Mouse (Mus musculus): Measurements from ENCODE around the gene Tmem259. TPM values are rescaled to one million over a fixed set of nuclear protein-coding genes. Genes with fewer than 3 reads are reported as not detected.

Tmem259 gene
- polyA plus RNA-seq, 1 experiment from 2014 or later: 37.3 TPM

- 96% methylated on average over 4 of the region's 4 CpGs for WGBS (ENCODE audit: missing documents)
- H3K27ac ChIP-seq: no peak overlapping the region
- no peak overlapping the region for H3K4me3 ChIP-seq (ENCODE audit: inconsistent target)
- 0 out of 2 replicates have a peak, but pooled peaks cover under 1% of the 10 kb centered on the region for H3K79me2 ChIP-seq (ENCODE audit: inconsistent target)
- H3K36me3 ChIP-seq (ENCODE audit: inconsistent target): no peaks in the 10 kb centered on the region; the same call in 1 of the 2 replicates
Observed at GRCm38 (mm10) chr10:79956643-79957154, 27.4 kb downstream of the Tmem259 start.

- Histone ChIP-seq H3K36me3 (ENCODE audit: inconsistent target) (peaks cover 9% of the 10 kb centered on the region; the same call in 1 of the 2 replicates), H3K27ac (no peak overlapping the region), H3K4me3 (ENCODE audit: inconsistent target) (no peak overlapping the region), H3K79me2 (ENCODE audit: inconsistent target) (no peaks in the 10 kb centered on the region)
- WGBS (ENCODE audit: missing documents): 85% methylated on average over 9 of the region's 9 CpGs
Observed at GRCm38 (mm10) chr10:79955691-79956090, 28.4 kb downstream of the Tmem259 start.

- H3K27ac ChIP-seq: no peak overlapping the region
- no peaks in the 10 kb centered on the region for H3K79me2 ChIP-seq (ENCODE audit: inconsistent target)
- 77% methylated on average over 6 of the region's 6 CpGs for WGBS (ENCODE audit: missing documents)
- no peak overlapping the region for H3K4me3 ChIP-seq (ENCODE audit: inconsistent target)
- H3K36me3 ChIP-seq (ENCODE audit: inconsistent target): peaks cover 21% of the 10 kb centered on the region; the same call in 1 of the 2 replicates
Observed at GRCm38 (mm10) chr10:79953946-79954345, 30.2 kb downstream of the Tmem259 start.

DNA sequence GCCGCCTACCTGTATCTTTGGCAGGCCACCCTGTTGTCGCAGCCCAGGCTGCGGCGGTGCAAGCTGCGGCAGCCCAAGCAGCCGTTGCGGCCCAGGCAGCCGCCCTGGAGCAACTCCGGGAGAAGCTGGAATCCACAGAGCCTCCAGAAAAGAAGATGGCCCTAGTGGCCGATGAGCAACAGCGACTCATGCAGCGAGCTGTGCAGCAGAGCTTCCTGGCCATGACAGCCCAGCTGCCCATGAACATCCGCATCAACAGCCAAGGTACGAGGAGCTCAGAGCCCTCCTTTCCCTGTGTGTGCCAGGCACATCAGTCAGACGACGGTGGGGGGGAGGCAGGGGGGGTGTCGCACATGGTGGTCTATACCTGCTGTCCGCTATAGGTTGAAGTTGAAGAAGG lies 33.5 kb downstream of the Tmem259 start:
- Histone ChIP-seq H3K4me3 (ENCODE audit: inconsistent target) (no peak overlapping the region), H3K36me3 (ENCODE audit: inconsistent target) (peaks cover 29% of the 10 kb centered on the region; the same call in 1 of the 2 replicates), H3K27ac (no peak overlapping the region), H3K79me2 (ENCODE audit: inconsistent target) (peaks cover 23% of the 10 kb centered on the region; the same call in 1 of the 2 replicates)
- 94% methylated on average over 16 of the region's 18 CpGs for WGBS (ENCODE audit: missing documents)

DNA sequence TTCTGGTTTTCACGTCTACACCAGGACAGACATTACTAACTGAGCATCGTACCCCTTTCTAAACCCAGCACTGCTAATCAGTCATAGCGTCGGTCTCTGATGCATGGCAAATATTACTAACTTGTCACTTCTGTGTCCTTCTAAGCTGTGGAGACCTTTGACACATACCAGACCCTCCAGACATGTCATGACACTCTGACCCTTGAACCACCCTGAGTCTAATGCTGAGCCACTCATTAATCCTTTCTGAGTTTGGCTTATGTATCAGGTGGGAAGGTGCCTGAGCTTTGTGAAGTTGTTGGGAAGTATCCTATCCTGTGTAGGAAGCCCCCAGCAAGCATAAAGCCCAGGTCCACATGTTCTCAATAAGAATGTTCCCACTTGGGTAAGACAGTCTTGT lies 34.3 kb downstream of the Tmem259 start:
- H3K36me3 ChIP-seq (ENCODE audit: inconsistent target): peaks cover 29% of the 10 kb centered on the region; the same call in 1 of the 2 replicates
- no peak overlapping the region for H3K4me3 ChIP-seq (ENCODE audit: inconsistent target)
- H3K79me2 ChIP-seq (ENCODE audit: inconsistent target): peaks cover 31% of the 10 kb centered on the region; the same call in 1 of the 2 replicates
- H3K27ac ChIP-seq: no peak overlapping the region
- WGBS (ENCODE audit: missing documents): 95% methylated on average over 4 of the region's 4 CpGs

DNA sequence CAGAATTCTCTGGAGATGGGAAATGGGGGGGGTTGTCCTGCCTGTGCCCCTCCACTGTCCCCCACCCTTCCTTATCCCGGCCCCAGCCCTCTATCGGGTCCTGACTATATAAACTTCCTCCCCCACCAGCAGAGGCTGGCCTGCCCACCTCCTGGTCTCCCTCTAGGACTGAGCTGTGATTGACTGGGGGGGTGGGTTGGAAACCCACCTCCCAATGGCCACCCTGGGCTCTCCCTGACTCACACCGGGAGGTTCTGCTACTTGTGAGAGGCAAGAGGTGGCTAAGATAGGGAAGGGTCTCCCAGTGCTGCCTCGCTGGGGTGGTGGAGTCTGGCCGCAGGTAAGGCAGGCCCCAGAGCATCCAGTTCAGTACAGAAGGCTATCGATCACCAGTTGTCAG lies 36.6 kb downstream of the Tmem259 start:
- WGBS (ENCODE audit: missing documents): 86% methylated on average over 6 of the region's 6 CpGs
- no peak overlapping the region for H3K27ac ChIP-seq
- H3K79me2 ChIP-seq (ENCODE audit: inconsistent target): peaks cover 55% of the 10 kb centered on the region; the same call in 1 of the 2 replicates
- H3K36me3 ChIP-seq (ENCODE audit: inconsistent target): peaks cover 29% of the 10 kb centered on the region; the same call in 1 of the 2 replicates
- H3K4me3 ChIP-seq (ENCODE audit: inconsistent target): no peak overlapping the region

GRCm38 (mm10) chr10:79946752-79947322 lies 37.3 kb downstream of the Tmem259 start:
- Histone ChIP-seq H3K4me3 (ENCODE audit: inconsistent target) (no peak overlapping the region), H3K27ac (peak overlapping the region; percentile 52), H3K36me3 (ENCODE audit: inconsistent target) (peaks cover 29% of the 10 kb centered on the region; the same call in 1 of the 2 replicates), H3K79me2 (ENCODE audit: inconsistent target) (peaks cover 61% of the 10 kb centered on the region; the same call in 1 of the 2 replicates)
- 47% methylated on average over 7 of the region's 7 CpGs for WGBS (ENCODE audit: missing documents)

GRCm38 (mm10) chr10:79945507-79946234 lies 38.5 kb downstream of the Tmem259 start:
- WGBS (ENCODE audit: missing documents): 86% methylated on average over 13 of the region's 16 CpGs
- H3K4me3 ChIP-seq (ENCODE audit: inconsistent target): no peak overlapping the region
- H3K36me3 ChIP-seq (ENCODE audit: inconsistent target): peaks cover 20% of the 10 kb centered on the region; the same call in 1 of the 2 replicates
- peaks cover 73% of the 10 kb centered on the region; the same call in 1 of the 2 replicates for H3K79me2 ChIP-seq (ENCODE audit: inconsistent target)
- peak overlapping the region; percentile 52 for H3K27ac ChIP-seq

- Histone ChIP-seq H3K27ac (no peak overlapping the region), H3K79me2 (ENCODE audit: inconsistent target) (peaks cover 95% of the 10 kb centered on the region; the same call in 1 of the 2 replicates), H3K36me3 (ENCODE audit: inconsistent target) (peaks cover 3% of the 10 kb centered on the region; the same call in 1 of the 2 replicates), H3K4me3 (ENCODE audit: inconsistent target) (no peak overlapping the region)
- WGBS (ENCODE audit: missing documents): 76% methylated on average over 9 of the region's 9 CpGs
Observed at GRCm38 (mm10) chr10:79943471-79943901, 40.6 kb downstream of the Tmem259 start.

DNA sequence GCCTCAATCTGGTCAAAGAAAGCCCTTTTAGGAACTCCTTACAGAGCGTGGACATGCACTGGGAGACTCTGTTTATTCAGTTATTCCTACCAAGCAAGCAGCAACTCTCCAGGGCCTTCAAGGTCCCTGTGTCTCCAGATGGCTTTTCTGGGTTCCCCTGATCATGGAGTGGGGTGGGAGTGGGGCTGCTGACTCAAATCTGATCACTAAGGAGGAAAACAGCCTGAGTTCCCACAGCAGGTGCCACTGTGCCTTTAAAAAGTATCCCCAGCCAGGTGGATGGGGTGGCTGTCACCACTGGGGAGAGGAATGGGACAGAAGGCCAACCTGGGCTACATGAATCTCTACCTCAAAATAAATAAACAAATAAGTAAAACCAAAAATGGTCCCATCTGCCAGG lies 41.1 kb downstream of the Tmem259 start:
- Histone ChIP-seq H3K4me3 (ENCODE audit: inconsistent target) (no peak overlapping the region), H3K79me2 (ENCODE audit: inconsistent target) (peaks cover 100% of the 10 kb centered on the region), H3K36me3 (ENCODE audit: inconsistent target) (no peaks in the 10 kb centered on the region; the same call in 1 of the 2 replicates), H3K27ac (no peak overlapping the region)
- 91% methylated on average over 1 of the region's 1 CpGs for WGBS (ENCODE audit: missing documents)

- Histone ChIP-seq H3K4me3 (ENCODE audit: inconsistent target) (no peak overlapping the region), H3K27ac (peak overlapping the region; percentile 71), H3K79me2 (ENCODE audit: inconsistent target) (peaks cover 99% of the 10 kb centered on the region), H3K36me3 (ENCODE audit: inconsistent target) (no peaks in the 10 kb centered on the region)
- WGBS (ENCODE audit: missing documents): under 1% methylated on average over 7 of the region's 7 CpGs
Observed at GRCm38 (mm10) chr10:79940749-79941148, 43.4 kb downstream of the Tmem259 start.

DNA sequence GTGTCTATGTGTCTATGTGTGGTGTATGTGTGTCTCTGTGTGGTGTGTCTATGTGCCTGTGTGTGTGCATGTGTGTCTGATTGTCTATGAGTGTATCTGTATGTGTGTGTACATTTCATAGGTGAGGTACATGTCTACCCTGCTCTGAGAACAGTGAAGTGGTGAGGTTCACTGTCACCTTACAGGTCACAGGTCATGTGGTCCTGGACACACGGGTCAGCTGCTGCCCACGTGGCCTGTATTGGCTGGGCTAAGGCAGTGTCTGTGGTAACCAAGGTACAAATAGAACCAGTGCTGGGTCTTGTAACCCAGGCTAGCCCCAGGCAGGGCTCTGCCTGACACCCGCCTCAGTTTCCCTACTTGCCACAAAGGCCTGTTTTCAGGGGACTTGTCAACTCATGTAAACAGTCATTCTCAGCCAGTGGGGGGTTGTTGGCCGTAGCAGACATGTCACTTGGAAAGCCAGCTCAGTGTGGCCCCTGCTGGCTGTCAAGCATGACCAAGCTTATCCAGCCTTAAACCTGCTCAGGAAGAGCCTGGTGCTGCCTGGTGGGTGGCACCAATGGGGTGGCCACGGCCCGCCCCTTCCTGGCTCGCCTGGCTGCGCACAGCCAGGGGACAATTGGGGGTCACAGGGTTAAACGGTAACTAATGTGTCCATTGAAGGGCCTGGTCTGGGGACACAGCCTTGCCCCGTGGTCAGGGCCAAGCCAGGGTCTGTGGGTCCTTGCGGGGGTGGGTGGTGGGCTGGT lies 46.2 kb downstream of the Tmem259 start:
- Histone ChIP-seq H3K4me3 (ENCODE audit: inconsistent target) (no peak overlapping the region), H3K36me3 (ENCODE audit: inconsistent target) (peaks cover 8% of the 10 kb centered on the region; the same call in 1 of the 2 replicates), H3K27ac (no peak overlapping the region), H3K79me2 (ENCODE audit: inconsistent target) (peaks cover 99% of the 10 kb centered on the region)
- 64% methylated on average over 11 of the region's 11 CpGs for WGBS (ENCODE audit: missing documents)

DNA sequence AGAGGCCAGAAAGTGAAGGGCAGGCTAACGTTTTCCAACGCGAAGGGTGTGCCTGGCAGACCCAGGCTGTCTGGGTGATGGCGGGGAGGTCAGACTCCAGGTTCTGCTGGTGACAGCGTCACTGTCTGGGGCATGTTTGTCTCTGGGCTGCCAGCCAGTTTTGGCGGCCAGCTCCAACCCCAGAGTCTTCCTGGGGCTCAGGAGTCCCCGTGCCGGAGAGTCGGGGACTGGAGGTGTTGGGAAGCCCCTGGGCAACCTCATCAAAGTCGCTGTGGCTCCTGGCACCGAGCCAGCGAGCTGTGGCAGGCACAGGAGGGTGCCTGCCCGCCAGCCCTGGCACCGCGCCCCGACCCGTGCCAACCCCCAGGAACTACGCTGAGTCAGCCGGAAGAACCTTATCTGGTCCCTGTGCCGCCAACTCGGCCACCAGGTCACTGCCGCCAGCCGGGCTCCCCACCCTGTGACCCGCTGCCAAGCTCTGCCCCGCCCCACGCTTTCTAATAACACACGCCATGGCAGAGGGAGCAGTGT lies 47.2 kb downstream of the Tmem259 start:
- Histone ChIP-seq H3K79me2 (ENCODE audit: inconsistent target) (peaks cover 99% of the 10 kb centered on the region), H3K4me3 (ENCODE audit: inconsistent target) (no peak overlapping the region), H3K36me3 (ENCODE audit: inconsistent target) (peaks cover 9% of the 10 kb centered on the region; the same call in 1 of the 2 replicates), H3K27ac (peak overlapping the region; percentile 47)
- WGBS (ENCODE audit: missing documents): 2% methylated on average over 27 of the region's 27 CpGs
